Mouse (Mus musculus) liver, embryonic 16.5 days (tissue): Measurements from ENCODE around the gene Mei1. TPM values are rescaled to one million over a fixed set of nuclear protein-coding genes. Genes with fewer than 3 reads are reported as not detected.
"Not testable (repeated sequence)": the region's sequence is repeated elsewhere in the genome, so short reads cannot be mapped to it uniquely, and the experiment has no call there.

ENCODE experiments used
- ATAC-seq: fragments of 200-750 bp; cut with Nextera tagmentation; 2 replicates; pipeline ENCODE4 v1.8.0; 2017; ENCODE audit warnings: low read depth, mild to moderate bottlenecking, moderate number of reproducible peaks, moderate library complexity
- H3K27ac ChIP-seq: fragments of 300-500 bp; sonication (generic); 2 replicates; pipeline ENCODE4 v1.5.1; 2014; ENCODE audit warnings: mild to moderate bottlenecking, low read length
- H3K27me3 ChIP-seq: fragments of 300-500 bp; sonication (generic); 2 replicates; pipeline ENCODE4 v1.6.1; 2014; ENCODE audit warnings: low read depth, low read length, mixed read lengths; ENCODE audit not compliant: control insufficient read depth, insufficient read depth
- H3K36me3 ChIP-seq: fragments of 300-500 bp; sonication (generic); 2 replicates; pipeline ENCODE4 v1.6.1; 2014; ENCODE audit warnings: mild to moderate bottlenecking; ENCODE audit not compliant: control insufficient read depth, insufficient read depth
- H3K4me1 ChIP-seq: fragments of 300-500 bp; sonication (generic); 2 replicates; pipeline ENCODE4 v1.6.1; 2014; ENCODE audit warnings: low read depth, low read length, mixed read lengths; ENCODE audit not compliant: control insufficient read depth
- H3K4me2 ChIP-seq: fragments of 300-500 bp; sonication (generic); 2 replicates; pipeline ENCODE4 v1.6.1; 2014; ENCODE audit warnings: low read depth, low read length, mixed read lengths
- H3K4me3 ChIP-seq: fragments of 300-500 bp; sonication (generic); 2 replicates; pipeline ENCODE4 v1.5.1; 2014; ENCODE audit warnings: low read depth, mild to moderate bottlenecking, low read length
- H3K9ac ChIP-seq: fragments of 300-500 bp; sonication (generic); 2 replicates; pipeline ENCODE4 v1.6.1; 2014; ENCODE audit warnings: low read depth, low read length
- H3K9me3 ChIP-seq: fragments of 300-500 bp; sonication (generic); replicated peaks from 2 replicates; pipeline ENCODE4 v1.6.1; 2016; ENCODE audit warnings: low read length; ENCODE audit not compliant: control insufficient read depth
- WGBS: fragments of 180-500 bp; shearing (Covaris S2); extraction: QIAGEN DNeasy Blood & Tissue Kit; methylation state at CpG from one replicate; pipeline ENCODE4 v1.1.7; 2014; ENCODE audit not compliant: insufficient replicate concordance; 5-methylcytosine and 5-hydroxymethylcytosine counted together
- polyA plus RNA-seq: library from polyadenylated mRNA; unstranded; fragments of >200 nt; fragmentation: Nextera tagmentation; extraction: Ambion mirVana; gene quantifications from 2 replicates; pipeline ENCODE4 v1.2.1, GENCODE M21; 2015

The Mei1 gene
- polyA plus RNA-seq, 1 experiment from 2014 or later = not detected

DNA sequence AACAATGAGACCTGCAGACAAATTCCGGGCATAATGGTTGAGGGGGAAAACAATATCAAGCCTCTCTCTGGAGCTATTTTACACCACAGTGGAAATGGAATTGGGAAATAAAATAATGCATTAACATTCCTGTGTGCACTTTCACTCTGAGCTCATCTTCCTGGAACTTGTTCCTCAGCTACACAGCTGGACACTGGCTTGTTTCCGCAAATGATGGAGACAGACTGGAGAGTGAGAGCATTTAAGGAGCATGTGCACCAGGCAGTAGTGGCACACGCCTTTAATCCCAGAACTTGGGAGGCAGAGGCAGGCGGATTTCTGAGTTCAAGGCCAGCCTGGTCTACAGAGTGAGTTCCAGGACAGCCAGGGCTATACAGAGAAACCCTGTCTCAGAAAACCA is 56.9 kb downstream of the Mei1 start:
- ATAC-seq, H3K9me3 ChIP-seq, H3K27ac ChIP-seq, H3K27me3 ChIP-seq, H3K36me3 ChIP-seq, H3K9ac ChIP-seq, H3K4me3 ChIP-seq: not testable (repeated sequence)
- H3K4me2 ChIP-seq = peak overlapping the region; percentile 98
- 67% methylated on average over 4 of the region's 4 CpGs for WGBS
- peaks cover 17% of the 10 kb centered on the region for H3K4me1 ChIP-seq

DNA sequence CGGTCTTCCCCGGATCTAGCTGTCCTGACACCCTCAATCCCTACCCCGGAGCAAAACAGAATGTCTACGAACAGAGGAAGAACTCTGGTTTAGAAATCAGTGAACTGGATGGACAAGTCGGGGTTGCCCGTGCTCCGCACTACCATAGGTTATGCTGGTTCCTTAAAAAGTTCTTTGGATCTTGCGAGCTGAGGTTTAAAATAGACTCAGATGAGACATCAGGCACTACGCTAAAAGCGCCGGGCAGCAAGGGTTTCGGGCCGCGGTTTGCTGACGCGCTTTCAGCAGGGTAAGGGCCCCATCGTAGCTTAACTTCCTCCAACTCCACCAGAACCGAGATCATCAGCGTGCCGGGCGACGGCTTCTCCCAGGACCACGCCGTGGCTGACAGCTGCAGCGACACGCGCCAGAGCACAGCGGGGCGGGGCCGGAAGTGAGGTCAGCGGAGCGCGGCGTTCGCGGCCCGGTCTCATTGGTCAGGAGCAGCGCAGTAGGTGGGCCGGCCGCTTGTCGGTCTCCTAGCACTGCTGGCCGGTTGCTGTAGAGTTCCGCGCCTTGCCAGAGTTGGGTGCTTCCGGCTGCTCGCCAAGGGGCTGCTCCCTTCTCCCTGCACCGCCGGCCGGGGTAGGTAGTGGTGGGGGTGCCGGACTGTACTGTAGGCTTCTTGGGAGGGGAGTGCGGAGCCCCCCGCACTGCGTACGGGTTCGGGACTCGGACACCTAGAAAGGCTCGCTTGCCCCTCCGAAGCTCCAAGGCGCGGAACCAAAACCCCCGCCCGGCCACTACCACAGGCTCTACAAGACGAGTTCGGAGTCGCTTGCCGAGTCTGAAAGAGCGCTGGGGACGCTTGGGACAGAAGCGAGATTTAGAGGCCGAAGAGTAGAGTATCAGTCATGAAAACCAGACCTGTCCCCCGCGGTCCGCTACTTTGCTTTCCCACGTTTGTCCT is 57.9 kb downstream of the Mei1 start, which contains the start of gene Ccdc134:
Gene Ccdc134, plus strand, starts transcription at position 497 of the 949 bp plus-strand sequence.
- Histone ChIP-seq H3K4me3 (peak within 1 kb of the TSS; percentile 90), H3K36me3 (no peaks in the 10 kb centered on the region), H3K27ac (peak within 1 kb of the TSS; percentile 77), H3K27me3 (no peaks in the 10 kb centered on the region), H3K4me1 (peaks cover 17% of the 10 kb centered on the region), H3K9me3 (no peaks in the 10 kb centered on the region), H3K9ac (peak within 1 kb of the TSS; percentile 89), H3K4me2 (peak within 1 kb of the TSS; percentile 98)
- WGBS = under 1% methylated on average over 74 of the region's 74 CpGs
- ATAC-seq = peak; percentile 100

DNA sequence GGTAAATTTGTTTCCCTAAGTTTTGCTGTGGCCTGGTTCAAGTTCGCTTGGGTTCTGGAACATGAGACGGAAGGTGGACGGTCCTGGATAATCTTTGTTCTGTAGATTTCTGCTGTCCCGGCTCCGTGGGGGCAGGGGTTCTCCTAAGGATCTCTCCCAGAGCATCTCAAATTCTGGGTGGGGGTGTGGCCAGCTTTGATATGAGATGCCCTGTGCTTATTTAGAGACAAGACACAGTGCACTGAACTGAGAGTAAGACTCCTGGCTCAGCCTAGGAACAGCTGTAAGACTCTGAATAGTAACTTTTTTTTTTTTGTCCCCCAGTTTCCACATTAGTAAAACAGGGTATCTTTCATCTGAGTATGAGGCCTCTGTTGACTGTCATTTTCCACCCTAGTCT is 58.6 kb downstream of the Mei1 start:
- peaks cover 17% of the 10 kb centered on the region for H3K4me1 ChIP-seq
- H3K27ac ChIP-seq = peak overlapping the region; percentile 77
- no peak for ATAC-seq
- H3K36me3 ChIP-seq = no peaks in the 10 kb centered on the region
- WGBS = 3% methylated on average over 5 of the region's 5 CpGs
- H3K9ac ChIP-seq = peak overlapping the region; percentile 89
- H3K27me3 ChIP-seq = no peaks in the 10 kb centered on the region
- peak overlapping the region; percentile 98 for H3K4me2 ChIP-seq
- no peaks in the 10 kb centered on the region for H3K9me3 ChIP-seq
- H3K4me3 ChIP-seq = peak overlapping the region; percentile 90

DNA sequence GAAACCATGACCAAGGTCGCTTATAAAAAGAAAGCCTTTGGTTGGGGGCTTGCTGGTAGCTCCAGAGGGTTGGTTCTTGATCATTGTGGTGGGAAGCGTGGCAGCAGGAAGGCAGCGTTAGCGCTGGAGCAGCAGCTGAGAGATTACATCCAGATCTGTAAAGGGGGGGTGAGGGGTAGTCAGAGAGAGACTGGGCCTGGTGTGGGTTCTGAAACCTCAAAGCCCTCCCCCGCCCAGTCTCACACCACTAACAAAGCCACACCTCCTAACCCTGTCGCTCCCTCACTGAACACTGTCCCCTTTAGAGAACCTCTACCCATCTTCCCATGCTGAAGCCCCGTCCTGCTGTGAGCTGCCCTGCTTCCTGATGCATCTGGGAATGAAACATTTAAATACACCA is 60.8 kb downstream of the Mei1 start:
- 32% methylated on average over 7 of the region's 7 CpGs for whole genome bisulfite sequencing
- Histone ChIP-seq H3K9ac (no peak overlapping the region), H3K4me3 (no peak overlapping the region)

DNA sequence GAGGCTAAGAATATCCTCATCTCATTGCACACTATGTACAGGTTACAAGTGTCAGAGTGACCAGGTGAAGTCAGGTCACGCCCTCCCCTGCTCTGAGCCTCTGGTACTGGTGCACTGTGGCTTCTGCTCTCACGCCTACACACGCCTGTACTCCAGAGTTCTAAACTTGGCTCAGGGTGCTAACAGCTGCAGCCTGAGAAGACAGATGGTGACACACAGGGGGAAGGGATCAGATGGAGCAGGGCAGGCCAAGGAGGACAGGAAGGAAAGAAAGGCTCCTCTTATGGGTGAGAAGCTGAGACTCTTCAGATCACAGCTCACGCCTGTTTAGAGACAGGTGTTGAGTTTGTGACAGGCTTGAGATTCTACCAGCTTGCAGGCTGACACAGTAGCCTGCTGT is 65.6 kb downstream of the Mei1 start:
- no peak for ATAC-seq
- Histone ChIP-seq H3K4me2 (no peak overlapping the region), H3K4me1 (no peaks in the 10 kb centered on the region), H3K9me3 (no peaks in the 10 kb centered on the region), H3K27me3 (no peaks in the 10 kb centered on the region), H3K4me3 (no peak overlapping the region), H3K9ac (no peak overlapping the region), H3K27ac (no peak overlapping the region), H3K36me3 (no peaks in the 10 kb centered on the region)
- WGBS = 78% methylated on average over 4 of the region's 4 CpGs

More for the DNA sequence above, 60.8 kb downstream of the Mei1 start:
- Histone ChIP-seq H3K27ac (no peak overlapping the region), H3K36me3 (no peaks in the 10 kb centered on the region), H3K4me1 (peaks cover 17% of the 10 kb centered on the region), H3K4me2 (no peak overlapping the region), H3K27me3 (no peaks in the 10 kb centered on the region), H3K9me3 (no peaks in the 10 kb centered on the region)
- ATAC-seq = no peak

DNA sequence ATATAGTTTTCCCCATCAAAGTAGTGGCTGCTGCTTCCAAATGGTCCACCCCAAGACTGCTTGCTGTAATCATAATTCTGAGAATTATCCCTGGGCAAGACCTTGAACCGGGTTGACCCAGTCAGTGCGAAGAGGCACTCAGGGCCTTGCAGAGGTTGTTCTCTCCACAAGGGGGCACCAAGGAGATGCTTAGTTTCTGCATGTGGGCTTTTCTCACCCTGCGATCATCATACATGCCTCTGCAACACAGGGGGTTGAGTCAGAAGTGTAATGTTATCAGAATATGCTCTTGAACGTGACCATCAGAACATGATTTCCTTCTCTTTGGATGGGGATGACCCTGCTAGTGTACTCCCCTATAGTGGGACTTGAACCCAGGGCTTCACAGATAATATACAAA is 68.8 kb downstream of the Mei1 start:
- ATAC-seq = 0 out of 2 replicates have a peak, but pooled peaks have one; percentile 47

DNA sequence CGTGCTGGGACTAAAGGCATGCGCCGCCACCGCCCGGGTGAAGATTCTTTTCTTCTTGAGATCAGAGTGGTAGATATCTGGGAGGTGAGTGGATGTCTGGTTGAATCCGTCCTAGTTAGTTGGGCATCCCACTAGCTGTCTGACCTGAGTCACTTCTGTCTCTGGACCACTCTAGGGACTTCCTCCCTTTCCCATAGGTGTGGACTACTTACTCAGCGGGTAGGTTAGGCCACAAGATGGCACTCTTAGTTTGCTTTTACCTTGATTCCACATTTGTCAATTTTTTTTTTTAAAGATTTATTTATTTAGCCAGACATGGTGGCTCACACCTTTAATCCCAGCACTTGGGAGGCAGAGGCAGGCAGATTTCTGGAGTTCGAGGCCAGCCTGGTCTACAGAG is 69.4 kb downstream of the Mei1 start:
- H3K4me1 ChIP-seq = peaks cover 4% of the 10 kb centered on the region; the same call in 1 of the 2 replicates
- H3K36me3 ChIP-seq = no peaks in the 10 kb centered on the region
- H3K4me3 ChIP-seq = no peak overlapping the region
- no peaks in the 10 kb centered on the region for H3K9me3 ChIP-seq
- no peaks in the 10 kb centered on the region for H3K27me3 ChIP-seq
- H3K4me2 ChIP-seq = no peak overlapping the region
- no peak for ATAC-seq
- no peak overlapping the region for H3K9ac ChIP-seq
- no peak overlapping the region for H3K27ac ChIP-seq
- WGBS = 84% methylated on average over 8 of the region's 8 CpGs

More for the DNA sequence above, 68.8 kb downstream of the Mei1 start:
- H3K9me3 ChIP-seq = no peaks in the 10 kb centered on the region
- H3K27me3 ChIP-seq = no peaks in the 10 kb centered on the region
- H3K9ac ChIP-seq = no peak overlapping the region
- H3K4me2 ChIP-seq = no peak overlapping the region
- 41% methylated on average over 4 of the region's 4 CpGs for WGBS
- H3K27ac ChIP-seq = no peak overlapping the region
- H3K4me3 ChIP-seq = no peak overlapping the region
- H3K4me1 ChIP-seq = no peaks in the 10 kb centered on the region
- H3K36me3 ChIP-seq = no peaks in the 10 kb centered on the region

DNA sequence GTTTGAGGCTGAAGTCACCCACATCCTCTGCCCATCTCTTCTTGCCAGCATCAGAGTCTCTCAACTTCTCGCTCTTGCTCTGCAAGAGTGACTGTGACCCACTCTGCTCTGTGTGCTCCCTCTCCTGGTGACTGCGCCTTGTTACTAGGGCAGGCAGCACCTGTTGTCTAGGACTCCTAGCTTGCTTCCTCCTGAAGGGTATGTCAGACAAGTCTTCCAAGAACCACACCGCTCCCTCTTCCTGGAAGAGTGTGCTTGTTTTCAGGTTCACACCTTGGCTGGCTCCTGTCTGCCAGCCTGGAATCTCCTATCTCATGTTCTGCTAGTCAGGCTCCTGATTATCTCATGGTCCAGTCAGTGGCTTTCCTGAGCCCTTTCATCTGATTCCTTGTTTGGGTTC is 70.6 kb downstream of the Mei1 start:
- 88% methylated on average over 3 of the region's 3 CpGs for WGBS
- H3K4me2 ChIP-seq = no peak overlapping the region
- H3K27ac ChIP-seq = no peak overlapping the region
- no peaks in the 10 kb centered on the region for H3K9me3 ChIP-seq
- H3K27me3 ChIP-seq = no peaks in the 10 kb centered on the region
- H3K36me3 ChIP-seq = no peaks in the 10 kb centered on the region
- peaks cover 5% of the 10 kb centered on the region for H3K4me1 ChIP-seq
- ATAC-seq = no peak
- no peak overlapping the region for H3K9ac ChIP-seq
- H3K4me3 ChIP-seq = no peak overlapping the region

DNA sequence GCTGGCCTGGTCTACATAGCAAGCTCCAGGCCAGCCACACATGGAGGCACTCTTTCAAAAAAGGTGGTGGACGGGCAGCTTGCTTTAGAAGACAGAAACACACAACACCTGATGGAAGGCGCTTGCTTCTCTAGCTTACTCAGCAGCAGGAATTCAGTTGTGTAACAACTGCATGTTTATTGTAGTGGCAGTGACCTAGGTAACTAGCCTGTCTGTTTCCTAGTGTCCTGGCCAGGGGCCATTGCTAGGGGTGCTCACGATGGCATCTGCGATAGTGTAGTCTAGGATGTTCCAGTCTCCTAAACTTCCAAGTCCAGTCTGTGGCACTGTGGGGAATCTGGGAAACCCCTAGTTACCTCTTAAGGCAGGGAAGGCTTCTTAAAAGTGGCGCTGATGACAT is 74.4 kb downstream of the Mei1 start:
- WGBS = 78% methylated on average over 5 of the region's 5 CpGs
- Histone ChIP-seq H3K36me3 (no peaks in the 10 kb centered on the region), H3K4me3 (no peak overlapping the region), H3K27me3 (no peaks in the 10 kb centered on the region), H3K27ac (peak overlapping the region; percentile 9), H3K4me1 (peaks cover 29% of the 10 kb centered on the region), H3K9me3 (no peaks in the 10 kb centered on the region), H3K9ac (no peak overlapping the region), H3K4me2 (no peak overlapping the region)
- no peak for ATAC-seq
